In genomic region chr1:109898652-109899051, GRCm38 (mm10) we compare ENCODE assay signal across 12 mouse cellular contexts.
"Had no signal": no experiment of that assay in that cellular context is flagged by ENCODE, and none has a peak within 500 bp of the region (broad histone marks: within the 10 kb centered on the region; RNA-seq: fewer than 3 reads in every experiment).

No protein-coding gene starts in this region.

- H3K4me3 ChIP-seq: kidney, embryonic 15.5 days; limb, embryonic 15.5 days; liver, embryonic 12.5 days; megakaryocyte, embryonic 14.5 days; neural tube, embryonic 12.5 days had no signal

- H3K27me3 ChIP-seq: kidney, embryonic 15.5 days; limb, embryonic 15.5 days; liver, embryonic 12.5 days; megakaryocyte, embryonic 14.5 days; neural tube, embryonic 12.5 days had no signal

- H3K36me3 ChIP-seq: kidney, embryonic 15.5 days; limb, embryonic 15.5 days; liver, embryonic 12.5 days; neural tube, embryonic 12.5 days had no signal

- H3K4me2 ChIP-seq: kidney, embryonic 15.5 days; limb, embryonic 15.5 days; liver, embryonic 12.5 days; lung, embryonic 14.5 days; midbrain, embryonic 11.5 days; neural tube, embryonic 12.5 days had no signal

- DNase-seq: kidney, postnatal 14 days; lung, embryonic 14.5 days; lung, postnatal 10 days; thymus, postnatal 4 days had no signal

- H3K27ac ChIP-seq: kidney, embryonic 15.5 days; limb, embryonic 15.5 days; liver, embryonic 12.5 days; macrophage; neural tube, embryonic 12.5 days; stomach, postnatal 0 days had no signal

- H3K9ac ChIP-seq: kidney, embryonic 15.5 days; limb, embryonic 15.5 days; liver, embryonic 12.5 days; lung, embryonic 14.5 days; neural tube, embryonic 12.5 days had no signal

- H3K9me3 ChIP-seq: kidney, embryonic 15.5 days; limb, embryonic 15.5 days; liver, embryonic 12.5 days; neural tube, embryonic 12.5 days had no signal

- H3K4me1 ChIP-seq: kidney, embryonic 15.5 days; limb, embryonic 15.5 days; liver, embryonic 12.5 days; megakaryocyte, embryonic 14.5 days; neural tube, embryonic 12.5 days had no signal

- ATAC-seq: liver, embryonic 12.5 days had no signal
